Mouse (Mus musculus) neural tube, embryonic 12.5 days (tissue): ENCODE measurements at regions not wholly inside any gene's neighbourhood (a gene's known extent, or its start where the extent isn't known, plus 50 kb on each side); places are given as distances from the start of the nearest gene placed in this dataset.

Experiments
- ATAC-seq: fragments of 200-750 bp; cut with Nextera tagmentation; 2 replicates; pipeline ENCODE4 v1.8.0; 2017; ENCODE audit warnings: low read depth, mild to moderate bottlenecking, moderate TSS enrichment, moderate library complexity; ENCODE audit not compliant: low FRiP score
- H3K27ac ChIP-seq: fragments of 300-500 bp; sonication (generic); 2 replicates; pipeline ENCODE4 v1.5.1; 2016
- H3K27me3 ChIP-seq: fragments of 300-500 bp; sonication (generic); replicated peaks from 2 replicates; pipeline ENCODE4 v1.6.1; 2016; ENCODE audit warnings: mild to moderate bottlenecking
- H3K36me3 ChIP-seq: fragments of 300-500 bp; sonication (generic); 2 replicates; pipeline ENCODE4 v1.6.1; 2016; ENCODE audit warnings: mild to moderate bottlenecking
- H3K4me1 ChIP-seq: fragments of 300-500 bp; sonication (generic); 2 replicates; pipeline ENCODE4 v1.6.1; 2016
- H3K4me2 ChIP-seq: fragments of 300-500 bp; sonication (generic); replicated peaks from 2 replicates; pipeline ENCODE4 v1.6.1; 2016; ENCODE audit warnings: mild to moderate bottlenecking
- H3K4me3 ChIP-seq: fragments of 300-500 bp; sonication (generic); 2 replicates; pipeline ENCODE4 v1.5.1; 2016
- H3K9ac ChIP-seq: fragments of 300-500 bp; sonication (generic); 2 replicates; pipeline ENCODE4 v1.6.1; 2016; ENCODE audit warnings: mild to moderate bottlenecking
- H3K9me3 ChIP-seq: fragments of 300-500 bp; sonication (generic); 2 replicates; pipeline ENCODE4 v1.6.1; 2016; ENCODE audit warnings: mild to moderate bottlenecking
- WGBS: fragments of 180-500 bp; shearing (Covaris S2); methylation state at CpG from one replicate; pipeline ENCODE4 v1.1.7; 2016; 5-methylcytosine and 5-hydroxymethylcytosine counted together

DNA sequence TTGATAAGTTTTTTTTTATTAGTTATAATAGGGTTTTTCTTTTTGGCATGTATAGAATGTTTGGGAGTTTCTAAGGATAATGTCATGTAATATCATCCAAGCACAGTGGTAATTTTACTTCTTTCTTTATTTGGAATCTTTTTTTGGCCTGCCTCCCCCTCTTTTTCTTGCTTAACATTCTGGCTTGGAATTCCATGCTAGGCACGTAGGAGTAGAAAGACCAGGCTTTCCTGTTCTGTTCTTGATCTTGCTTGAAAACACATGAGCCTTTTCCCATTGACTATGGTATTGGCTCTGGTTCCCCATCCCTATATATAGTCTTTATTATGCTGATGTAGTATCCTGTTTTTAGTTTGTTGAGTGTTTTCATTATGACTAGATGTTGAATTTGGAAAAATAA is 57.8 kb upstream of the Abcb5 start:
- Histone ChIP-seq H3K27me3 (no peaks in the 10 kb centered on the region), H3K36me3 (no peaks in the 10 kb centered on the region), H3K9me3 (no peaks in the 10 kb centered on the region), H3K4me1 (no peaks in the 10 kb centered on the region), H3K4me2 (no peak overlapping the region), H3K27ac (no peak overlapping the region), H3K4me3 (no peak overlapping the region), H3K9ac (no peak overlapping the region)
- WGBS: 88% methylated on average over 1 of the region's 1 CpGs
- ATAC-seq: no peak
